Mouse (Mus musculus): ENCODE results near the gene 6030468B19Rik. TPM values are rescaled to one million over a fixed set of nuclear protein-coding genes. Genes with fewer than 3 reads are reported as not detected.

6030468B19Rik gene
- polyA plus RNA-seq, 1 experiment from 2014 or later: 2.2 TPM

- Histone ChIP-seq H3K4me3 (no peak overlapping the region), H3K9me3 (replicated peaks) (no peaks in the 10 kb centered on the region), H3K36me3 (no peaks in the 10 kb centered on the region), H3K27me3 (ENCODE audit: low read depth, poor library complexity, severe bottlenecking) (peaks cover 40% of the 10 kb centered on the region), H3K27ac (replicated peaks) (no peak overlapping the region), H3K4me1 (peaks cover 48% of the 10 kb centered on the region)
- 66% methylated on average over 4 of the region's 4 CpGs for whole genome bisulfite sequencing
- no peak for DNase-seq (ENCODE audit: low spot score)
Measured at GRCm38 (mm10) chr11:117794035-117794551, 3.4 kb upstream of the 6030468B19Rik start.

- Histone ChIP-seq H3K27me3 (ENCODE audit: low read depth, poor library complexity, severe bottlenecking) (peaks cover 15% of the 10 kb centered on the region), H3K4me1 (peaks cover 33% of the 10 kb centered on the region), H3K27ac (replicated peaks) (no peak overlapping the region; the same call in 1 of the 2 replicates), H3K9me3 (replicated peaks) (no peaks in the 10 kb centered on the region), H3K4me3 (no peak overlapping the region), H3K36me3 (no peaks in the 10 kb centered on the region)
- DNase-seq (ENCODE audit: low spot score): no peak
- WGBS: 47% methylated on average over 5 of the region's 5 CpGs
Measured at GRCm38 (mm10) chr11:117796954-117797353, 506 bp upstream of the 6030468B19Rik start.

- Histone ChIP-seq H3K4me3 (peak overlapping the region; percentile 21; the same call in 1 of the 2 replicates), H3K27me3 (ENCODE audit: low read depth, poor library complexity, severe bottlenecking) (peaks cover 4% of the 10 kb centered on the region), H3K27ac (replicated peaks) (peak overlapping the region; percentile 42; the same call in 1 of the 2 replicates), H3K36me3 (no peaks in the 10 kb centered on the region), H3K4me1 (peaks cover 25% of the 10 kb centered on the region), H3K9me3 (replicated peaks) (no peaks in the 10 kb centered on the region)
- no peak for DNase-seq (ENCODE audit: low spot score)
- WGBS: 73% methylated on average over 2 of the region's 2 CpGs
Measured at GRCm38 (mm10) chr11:117798160-117798541, 691 bp downstream of the 6030468B19Rik start.

GRCm38 (mm10) chr11:117799174-117799573 lies 1.7 kb downstream of the 6030468B19Rik start:
- H3K9me3 ChIP-seq (replicated peaks): no peaks in the 10 kb centered on the region
- H3K27ac ChIP-seq (replicated peaks): no peak overlapping the region
- DNase-seq (ENCODE audit: low spot score): no peak
- peak overlapping the region; percentile 21 for H3K4me3 ChIP-seq
- peaks cover 23% of the 10 kb centered on the region for H3K4me1 ChIP-seq
- WGBS: 83% methylated on average over 5 of the region's 5 CpGs
- no peaks in the 10 kb centered on the region for H3K36me3 ChIP-seq
- H3K27me3 ChIP-seq (ENCODE audit: low read depth, poor library complexity, severe bottlenecking): no peaks in the 10 kb centered on the region

GRCm38 (mm10) chr11:117800038-117800437 lies 2.6 kb downstream of the 6030468B19Rik start:
- 84% methylated on average over 7 of the region's 7 CpGs for WGBS
- Histone ChIP-seq H3K36me3 (no peaks in the 10 kb centered on the region), H3K27me3 (ENCODE audit: low read depth, poor library complexity, severe bottlenecking) (no peaks in the 10 kb centered on the region), H3K9me3 (replicated peaks) (no peaks in the 10 kb centered on the region), H3K27ac (replicated peaks) (no peak overlapping the region), H3K4me1 (peaks cover 23% of the 10 kb centered on the region), H3K4me3 (no peak overlapping the region)
- no peak for DNase-seq (ENCODE audit: low spot score)

- Histone ChIP-seq H3K4me3 (no peak overlapping the region), H3K36me3 (no peaks in the 10 kb centered on the region), H3K9me3 (replicated peaks) (no peaks in the 10 kb centered on the region), H3K27me3 (ENCODE audit: low read depth, poor library complexity, severe bottlenecking) (no peaks in the 10 kb centered on the region), H3K4me1 (peaks cover 15% of the 10 kb centered on the region; the same call in 1 of the 2 replicates), H3K27ac (replicated peaks) (no peak overlapping the region)
- no peak for DNase-seq (ENCODE audit: low spot score)
- WGBS: 74% methylated on average over 7 of the region's 7 CpGs
Measured at GRCm38 (mm10) chr11:117801650-117802049, 4.2 kb downstream of the 6030468B19Rik start.

- Histone ChIP-seq H3K27ac (replicated peaks) (no peak overlapping the region), H3K4me1 (peaks cover 4% of the 10 kb centered on the region; the same call in 1 of the 2 replicates), H3K4me3 (no peak overlapping the region), H3K9me3 (replicated peaks) (no peaks in the 10 kb centered on the region), H3K36me3 (no peaks in the 10 kb centered on the region), H3K27me3 (ENCODE audit: low read depth, poor library complexity, severe bottlenecking) (no peaks in the 10 kb centered on the region)
- DNase-seq (ENCODE audit: low spot score): no peak
- 90% methylated on average over 3 of the region's 3 CpGs for WGBS
Measured at GRCm38 (mm10) chr11:117803166-117803688, 5.8 kb downstream of the 6030468B19Rik start.

- Histone ChIP-seq H3K27me3 (ENCODE audit: low read depth, poor library complexity, severe bottlenecking) (0 out of 2 replicates have a peak, but pooled peaks cover 4% of the 10 kb centered on the region), H3K9me3 (replicated peaks) (no peaks in the 10 kb centered on the region), H3K36me3 (peaks cover 4% of the 10 kb centered on the region), H3K27ac (replicated peaks) (no peak overlapping the region), H3K4me1 (peaks cover 26% of the 10 kb centered on the region), H3K4me3 (no peak overlapping the region)
- 94% methylated on average over 6 of the region's 6 CpGs for WGBS
- no peak for DNase-seq (ENCODE audit: low spot score)
Measured at GRCm38 (mm10) chr11:117806781-117807180, 9.3 kb downstream of the 6030468B19Rik start.

- Histone ChIP-seq H3K27ac (replicated peaks) (peak within 1 kb of the TSS; percentile 73), H3K36me3 (peaks cover 33% of the 10 kb centered on the region), H3K27me3 (ENCODE audit: low read depth, poor library complexity, severe bottlenecking) (0 out of 2 replicates have a peak, but pooled peaks cover 4% of the 10 kb centered on the region), H3K9me3 (replicated peaks) (no peaks in the 10 kb centered on the region), H3K4me3 (peak within 1 kb of the TSS; percentile 94), H3K4me1 (peaks cover 26% of the 10 kb centered on the region)
- DNase-seq (ENCODE audit: low spot score): peak; percentile 82
- WGBS: under 1% methylated on average over 75 of the region's 75 CpGs
Measured at GRCm38 (mm10) chr11:117809407-117810311, 12.2 kb downstream of the 6030468B19Rik start, which contains the start of the genes Gm20708 and Syngr2. TSS of gene Gm20708 (plus strand) at chr11:117809668. TSS of gene Syngr2 (plus strand) at chr11:117809668.

GRCm38 (mm10) chr11:117810401-117811046 lies 13.1 kb downstream of the 6030468B19Rik start:
- no peaks in the 10 kb centered on the region for H3K9me3 ChIP-seq (replicated peaks)
- WGBS: under 1% methylated on average over 21 of the region's 21 CpGs
- H3K27me3 ChIP-seq (ENCODE audit: low read depth, poor library complexity, severe bottlenecking): 0 out of 2 replicates have a peak, but pooled peaks cover 4% of the 10 kb centered on the region
- peaks cover 26% of the 10 kb centered on the region for H3K4me1 ChIP-seq
- H3K4me3 ChIP-seq: peak overlapping the region; percentile 94
- H3K36me3 ChIP-seq: peaks cover 42% of the 10 kb centered on the region
- peak; percentile 80 for DNase-seq (ENCODE audit: low spot score)
- H3K27ac ChIP-seq (replicated peaks): peak overlapping the region; percentile 73

GRCm38 (mm10) chr11:117813867-117814266 lies 16.4 kb downstream of the 6030468B19Rik start:
- Histone ChIP-seq H3K27me3 (ENCODE audit: low read depth, poor library complexity, severe bottlenecking) (no peaks in the 10 kb centered on the region), H3K27ac (replicated peaks) (no peak overlapping the region), H3K9me3 (replicated peaks) (no peaks in the 10 kb centered on the region), H3K4me1 (peaks cover 26% of the 10 kb centered on the region), H3K36me3 (peaks cover 75% of the 10 kb centered on the region), H3K4me3 (no peak overlapping the region)
- DNase-seq (ENCODE audit: low spot score): no peak
- WGBS: 91% methylated on average over 5 of the region's 5 CpGs

GRCm38 (mm10) chr11:117814704-117815366 lies 17.4 kb downstream of the 6030468B19Rik start:
- Histone ChIP-seq H3K4me1 (peaks cover 22% of the 10 kb centered on the region), H3K9me3 (replicated peaks) (no peaks in the 10 kb centered on the region), H3K36me3 (peaks cover 85% of the 10 kb centered on the region), H3K4me3 (no peak overlapping the region), H3K27me3 (ENCODE audit: low read depth, poor library complexity, severe bottlenecking) (no peaks in the 10 kb centered on the region), H3K27ac (replicated peaks) (no peak overlapping the region)
- no peak for DNase-seq (ENCODE audit: low spot score)
- 91% methylated on average over 6 of the region's 6 CpGs for WGBS

All from midbrain, embryonic 10.5 days (tissue).